Mouse (Mus musculus) kidney, adult 2 months (tissue): ENCODE data around the gene Bcl2l13.

Source experiments
- CTCF ChIP-seq: fragments of 200-500 bp; conservative IDR thresholded peaks from 2 replicates; pipeline ENCODE4 v1.5.1; 2011; ENCODE audit warnings: low read depth, mild to moderate bottlenecking, control low read depth, low read length, moderate library complexity, mixed read lengths; ENCODE audit not compliant: insufficient read depth, insufficient read length
- POLR2A ChIP-seq: fragments of 200-500 bp; IDR thresholded peaks from one replicate; pipeline ENCODE4 v1.6.1; 2011; ENCODE audit warnings: low read depth, low read length, control low read depth

- no peak for TF ChIP-seq POLR2A
- no peak for TF ChIP-seq CTCF
Observed at GRCm38 (mm10) chr6:120911213-120912007, 75.4 kb downstream of the Bcl2l13 start.
